Mouse (Mus musculus): ENCODE results near the gene Axin1. TPM values are rescaled to one million over a fixed set of nuclear protein-coding genes. Genes with fewer than 3 reads are reported as not detected.

Gene Axin1
- 6.9 TPM for polyA plus RNA-seq (2017; shearing (Covaris generic))

DNA sequence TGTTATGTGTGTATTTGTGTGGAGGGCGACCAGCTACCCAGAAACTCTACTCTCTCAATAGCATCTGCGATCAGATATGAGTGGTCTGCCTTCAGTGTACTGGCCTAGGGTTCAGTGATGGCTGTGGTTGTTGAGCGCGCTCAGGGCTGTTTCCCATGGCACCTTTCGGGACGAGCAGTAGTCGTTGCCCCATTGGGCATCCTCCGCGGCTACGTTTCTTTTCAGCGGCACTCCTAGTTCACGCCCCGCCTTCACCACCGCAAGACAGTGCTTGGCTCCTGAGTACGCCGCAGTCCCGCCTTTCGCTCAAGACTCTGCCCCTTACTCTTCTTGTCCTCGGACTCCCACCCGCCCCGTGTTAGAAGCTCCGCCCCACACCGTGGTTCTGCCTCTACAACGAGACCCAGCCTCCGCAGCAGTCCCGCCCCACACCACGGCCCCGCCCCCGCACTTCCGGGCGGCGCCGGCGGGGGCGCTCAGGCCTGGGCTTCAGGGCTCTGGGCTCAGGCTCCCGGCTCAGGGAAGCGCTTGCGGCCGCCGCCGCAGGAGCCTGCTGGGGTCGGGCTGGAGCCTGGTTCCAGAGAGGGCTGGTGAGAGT lies at the start of gene Axin1:
Axin1 (plus strand) TSS at position 450 of the 598 bp plus-strand sequence.

GRCm38 (mm10) chr17:26089905-26090632 lies 48.4 kb upstream of the Axin1 start, which contains the start of gene Decr2:
TSS of gene Decr2 (minus strand) at chr17:26090337.

GRCm38 (mm10) chr17:26095121-26095740 lies 43.3 kb upstream of the Axin1 start, which contains the start of gene Nme4:
TSS of gene Nme4 (minus strand) at chr17:26095602.

DNA sequence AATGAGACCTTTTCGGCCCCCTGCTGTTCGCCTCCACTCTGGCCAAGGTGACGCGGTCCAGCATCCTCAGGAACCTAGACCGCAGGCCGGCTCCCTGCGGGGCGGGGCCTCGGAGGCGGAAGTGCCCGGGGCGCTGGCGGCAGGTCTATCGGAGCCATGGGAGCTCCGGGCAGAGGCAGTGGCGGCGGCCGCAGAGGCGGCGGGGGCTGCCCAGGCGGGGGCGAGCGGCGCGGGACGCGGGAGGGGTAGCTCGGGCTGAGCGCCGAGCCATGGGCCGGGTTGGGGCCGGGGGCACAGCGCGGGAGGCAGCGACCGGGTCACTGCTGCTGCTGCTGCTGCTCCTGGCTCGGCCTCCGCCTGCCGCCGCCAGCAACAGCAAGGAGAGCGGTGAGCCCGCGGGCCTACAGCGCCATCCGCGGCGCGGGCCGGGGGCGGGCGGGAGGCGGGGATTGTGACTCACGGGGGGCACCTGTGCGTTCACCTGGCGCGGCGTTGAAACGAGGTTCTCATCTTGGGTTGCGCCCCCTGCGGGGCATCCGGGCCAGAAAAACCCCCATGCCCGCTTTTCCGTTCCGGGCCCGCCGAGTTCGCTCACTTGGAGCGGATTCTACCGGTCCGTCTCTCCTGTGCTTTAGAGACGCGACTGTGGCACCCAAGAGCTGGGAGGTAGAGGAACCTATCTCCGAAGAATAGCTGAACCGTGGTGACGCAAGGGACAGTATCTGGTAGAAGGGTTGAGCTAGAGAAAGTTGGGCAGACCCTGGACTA lies 25.1 kb upstream of the Axin1 start, which contains the start of gene Tmem8:
Tmem8 (plus strand) TSS at position 119 of the 768 bp plus-strand sequence.

DNA sequence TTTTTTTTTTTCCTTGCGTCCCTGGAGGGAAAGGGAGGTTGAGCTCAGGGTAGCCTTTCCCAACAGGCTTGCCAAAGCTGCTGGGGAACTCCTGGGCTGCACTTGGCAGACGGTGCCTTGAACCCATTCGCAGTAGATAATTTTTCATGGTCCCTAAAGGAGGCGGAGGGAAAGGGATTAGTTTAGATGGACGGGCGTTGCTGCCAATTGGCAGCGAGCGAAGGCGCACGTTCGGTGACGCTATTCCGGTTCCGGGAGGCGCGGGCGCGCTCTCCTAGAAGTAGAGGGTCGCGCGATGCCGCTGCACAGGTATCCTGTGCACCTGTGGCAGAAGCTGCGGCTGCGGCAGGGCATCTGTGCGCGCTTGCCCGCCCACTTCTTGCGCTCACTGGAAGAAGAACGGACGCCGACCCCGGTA lies 15.2 kb upstream of the Axin1 start, which contains the start of gene Mrpl28:
Mrpl28 (plus strand) TSS at position 234 of the 418 bp plus-strand sequence.

DNA sequence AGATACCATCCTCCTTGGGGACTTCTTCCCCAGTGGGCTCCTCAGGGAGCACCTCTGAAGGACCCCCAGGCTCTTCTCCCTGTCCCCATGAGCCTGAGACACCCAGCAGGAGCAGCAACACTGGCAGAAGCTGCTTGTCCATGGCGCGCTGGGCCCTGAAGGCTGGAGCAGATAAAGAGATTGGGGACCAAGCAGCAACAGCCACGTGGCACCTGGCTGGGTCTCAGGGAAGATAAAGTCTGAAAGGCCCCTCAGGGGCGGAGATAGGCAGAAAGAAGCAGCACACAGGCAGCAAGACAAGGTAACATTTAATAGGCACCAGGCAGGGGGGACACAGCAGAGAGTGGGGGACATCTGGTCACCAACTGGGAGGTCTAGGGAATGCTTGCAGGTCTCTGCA lies 60.4 kb downstream of the Axin1 start, which contains the start of gene Pdia2:
Pdia2 (minus strand) TSS at position 196 of the 400 bp plus-strand sequence.

GRCm38 (mm10) chr17:26202737-26203136 lies 64.2 kb downstream of the Axin1 start, which contains the start of gene Rgs11:
TSS of gene Rgs11 (plus strand) at chr17:26202951.

DNA sequence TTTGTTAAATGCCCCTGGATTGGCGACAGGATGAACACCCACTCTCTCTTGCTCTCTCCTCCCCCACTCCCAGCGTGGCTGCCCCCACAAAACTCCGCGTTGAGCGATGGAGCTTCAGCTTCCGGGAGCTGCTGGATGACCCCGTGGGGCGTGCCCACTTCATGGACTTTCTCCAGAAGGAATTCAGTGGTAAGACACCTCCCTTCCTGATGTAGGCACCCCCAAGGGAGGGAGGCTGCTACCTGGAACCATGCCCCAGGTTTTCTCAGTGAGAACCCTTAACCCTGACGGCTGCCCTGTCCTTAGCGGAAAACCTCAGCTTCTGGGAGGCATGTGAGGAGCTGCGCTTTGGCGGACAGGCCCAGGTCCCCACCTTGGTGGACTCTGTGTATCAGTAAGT lies 69.2 kb downstream of the Axin1 start, which contains the start of gene Arhgdig:
Arhgdig (minus strand) TSS at position 101 of the 400 bp plus-strand sequence.

DNA sequence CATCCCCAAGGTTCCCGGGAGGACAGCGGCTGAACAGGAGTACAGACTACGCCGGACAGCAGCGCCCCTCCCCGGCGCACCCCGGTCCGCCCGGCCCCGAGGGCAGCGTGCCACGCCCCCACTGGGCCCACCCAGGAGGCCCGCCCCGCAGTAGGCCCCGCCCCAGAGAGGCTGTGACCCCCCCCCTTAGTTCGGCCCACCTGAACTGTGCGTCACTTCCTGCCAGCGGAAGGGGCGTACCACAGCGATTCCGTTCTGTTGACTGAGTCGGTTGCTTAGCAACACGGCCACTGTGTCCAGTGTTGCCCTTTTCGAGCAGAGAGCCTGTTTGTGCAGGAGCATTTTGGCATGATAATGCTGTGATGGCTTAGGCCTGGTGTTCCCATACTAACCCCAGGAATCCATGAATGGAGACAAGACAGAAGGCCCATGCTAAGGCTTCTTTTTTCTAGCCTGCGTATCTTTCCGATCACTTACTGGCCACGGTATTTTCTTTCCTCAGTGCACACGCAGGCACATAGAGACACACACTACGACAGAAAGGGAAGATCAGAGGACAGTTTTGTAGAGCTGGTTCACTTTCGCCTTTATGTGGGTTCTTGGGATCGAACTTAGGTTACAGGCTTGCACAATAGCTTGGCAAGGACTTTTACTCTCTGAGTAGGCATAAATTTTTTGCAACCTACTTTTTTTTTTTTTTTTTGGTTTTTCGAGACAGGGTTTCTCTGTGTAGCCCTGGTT lies 105.8 kb downstream of the Axin1 start, which contains the start of gene Fam234a:
Fam234a (minus strand) TSS at position 142 of the 741 bp plus-strand sequence.

Other genes with a start within 250 kb of the Axin1 start
- 9.1 TPM for gene Rab40c, start 219.0 kb upstream of the Axin1 start, polyA plus RNA-seq (2017; shearing (Covaris generic))
- gene Pigq, start 193.8 kb upstream of the Axin1 start, polyA plus RNA-seq (2017; shearing (Covaris generic)) = 76.3 TPM
- not detected for gene Nhlrc4, start 193.7 kb upstream of the Axin1 start, polyA plus RNA-seq (2017; shearing (Covaris generic))
- not detected for gene A930017K11Rik, start 186.1 kb upstream of the Axin1 start, polyA plus RNA-seq (2017; shearing (Covaris generic))
- 27.9 TPM for gene Capn15, start 152.9 kb upstream of the Axin1 start, polyA plus RNA-seq (2017; shearing (Covaris generic))
- gene Rab11fip3, start 69.1 kb upstream of the Axin1 start, polyA plus RNA-seq (2017; shearing (Covaris generic)) = 2.0 TPM
- 37.0 TPM for gene Decr2, start 48.4 kb upstream of the Axin1 start, polyA plus RNA-seq (2017; shearing (Covaris generic))
- 1.2 TPM for gene Nme4, start 43.1 kb upstream of the Axin1 start, polyA plus RNA-seq (2017; shearing (Covaris generic))
- 6.5 TPM for gene Tmem8, start 25.4 kb upstream of the Axin1 start, polyA plus RNA-seq (2017; shearing (Covaris generic))
- 88.5 TPM for gene Mrpl28, start 15.2 kb upstream of the Axin1 start, polyA plus RNA-seq (2017; shearing (Covaris generic))
- gene Pdia2, start 60.4 kb downstream of the Axin1 start, polyA plus RNA-seq (2017; shearing (Covaris generic)) = 0.17 TPM
- gene Rgs11, start 64.3 kb downstream of the Axin1 start, polyA plus RNA-seq (2017; shearing (Covaris generic)) = 12.0 TPM
- not detected for gene Arhgdig, start 69.1 kb downstream of the Axin1 start, polyA plus RNA-seq (2017; shearing (Covaris generic))
- 33.4 TPM for gene Fam234a, start 105.6 kb downstream of the Axin1 start, polyA plus RNA-seq (2017; shearing (Covaris generic))
- 115 TPM for gene Luc7l, start 114.2 kb downstream of the Axin1 start, polyA plus RNA-seq (2017; shearing (Covaris generic))

Measured in inflammation-experienced regulatory T-cells, adult 16 weeks (primary cell).